Mouse (Mus musculus) liver, embryonic 15.5 days (tissue): ENCODE data around the gene Ctsf. TPM values are rescaled to one million over a fixed set of nuclear protein-coding genes. Genes with fewer than 3 reads are reported as not detected.

Source experiments
- polyA plus RNA-seq: library from polyadenylated mRNA; unstranded; fragments of >200 nt; fragmentation: Nextera tagmentation; extraction: Ambion mirVana; gene quantifications from 2 replicates; pipeline ENCODE4 v1.2.1, GENCODE M21; 2015

Ctsf gene
- polyA plus RNA-seq, 1 experiment from 2014 or later: 25.8 TPM

Other genes with a start within 250 kb of the Ctsf start
- gene Lrfn4, start 239.5 kb upstream of the Ctsf start, polyA plus RNA-seq: 0.43 and 0.46 TPM in 2 replicates
- gene Rce1, start 229.5 kb upstream of the Ctsf start, polyA plus RNA-seq: 24.1 and 25.3 TPM in 2 replicates
- gene Gm960, start 156.5 kb upstream of the Ctsf start, polyA plus RNA-seq: 0.40 and 0.71 TPM in 2 replicates
- gene Sptbn2, start 144.0 kb upstream of the Ctsf start, polyA plus RNA-seq: 0.05 and 0.10 TPM in 2 replicates
- 15.6 and 18.7 TPM in 2 replicates for gene Rbm4b, start 98.6 kb upstream of the Ctsf start, polyA plus RNA-seq
- gene Rbm4, start 61.2 kb upstream of the Ctsf start, polyA plus RNA-seq: 25.2 and 29.0 TPM in 2 replicates
- 11.6 and 12.7 TPM in 2 replicates for gene Gm21992, start 43.5 kb upstream of the Ctsf start, polyA plus RNA-seq
- 37.5 and 41.4 TPM in 2 replicates for gene Rbm14, start 43.5 kb upstream of the Ctsf start, polyA plus RNA-seq
- 52.4 and 61.9 TPM in 2 replicates for gene Ccs, start 15.8 kb upstream of the Ctsf start, polyA plus RNA-seq
- not detected in 2 replicates for gene Ccdc87, start 15.8 kb upstream of the Ctsf start, polyA plus RNA-seq
- 0.85 and 1.2 TPM in 2 replicates for gene Actn3, start 22.8 kb downstream of the Ctsf start, polyA plus RNA-seq
- 9.7 and 10.9 TPM in 2 replicates for gene Zdhhc24, start 23.5 kb downstream of the Ctsf start, polyA plus RNA-seq
- 1.0 TPM in 2 replicates for gene Bbs1, start 51.5 kb downstream of the Ctsf start, polyA plus RNA-seq
- gene Dpp3, start 73.2 kb downstream of the Ctsf start, polyA plus RNA-seq: 46.0 and 47.8 TPM in 2 replicates
- 0.17 TPM in 2 replicates for gene Peli3, start 88.0 kb downstream of the Ctsf start, polyA plus RNA-seq
- gene Mrpl11, start 107.0 kb downstream of the Ctsf start, polyA plus RNA-seq: 38.1 and 42.8 TPM in 2 replicates
- not detected in 2 replicates for gene Npas4, start 135.2 kb downstream of the Ctsf start, polyA plus RNA-seq
- gene Slc29a2, start 168.7 kb downstream of the Ctsf start, polyA plus RNA-seq: 0.86 and 0.97 TPM in 2 replicates
- 8.9 TPM in 2 replicates for gene B4gat1, start 183.7 kb downstream of the Ctsf start, polyA plus RNA-seq
- gene AC124502.3, start 183.8 kb downstream of the Ctsf start, polyA plus RNA-seq: 0.36 and 0.54 TPM in 2 replicates
- gene Brms1, start 186.2 kb downstream of the Ctsf start, polyA plus RNA-seq: 24.0 and 25.5 TPM in 2 replicates
- 0.17 and 0.38 TPM in 2 replicates for gene Rin1, start 195.4 kb downstream of the Ctsf start, polyA plus RNA-seq
- 3.2 and 3.7 TPM in 2 replicates for gene Cd248, start 212.9 kb downstream of the Ctsf start, polyA plus RNA-seq
- gene Tmem151a, start 230.4 kb downstream of the Ctsf start, polyA plus RNA-seq: 0.41 and 0.45 TPM in 2 replicates
- gene Yif1a, start 233.4 kb downstream of the Ctsf start, polyA plus RNA-seq: 49.4 and 55.3 TPM in 2 replicates
- 0.68 and 0.83 TPM in 2 replicates for gene Cnih2, start 243.4 kb downstream of the Ctsf start, polyA plus RNA-seq